Mouse (Mus musculus) mouse embryonic stem cell (cell line): ENCODE results near the gene Fam216b.

Experiments
- in situ Hi-C, 2 experiments: fragments of 300-500 bp; cut with MboI; formaldehyde crosslinking; loops; 1 replicate in 1 of 2; 3 replicates in 1 of 2; pipeline ENCODE4 v1.14.3; 2019 to 2020; ENCODE audit warnings: low sequenced_read_pairs in 2 of 2, low pct_unique_long_range_greater_than_20kb in 1 of 2, mixed read lengths in 1 of 2; ENCODE audit not compliant: unreplicated experiment in 1 of 2

Gene Fam216b

GRCm38 (mm10) chr14:78057362-78057761, 31.4 kb downstream of the Fam216b start:
- in situ Hi-C loops, result loop anchor here (10.0 to 25.0 kb wide), 2 partner anchors 205 to 217 kb away; no protein-coding TSS in a partner anchor

DNA sequence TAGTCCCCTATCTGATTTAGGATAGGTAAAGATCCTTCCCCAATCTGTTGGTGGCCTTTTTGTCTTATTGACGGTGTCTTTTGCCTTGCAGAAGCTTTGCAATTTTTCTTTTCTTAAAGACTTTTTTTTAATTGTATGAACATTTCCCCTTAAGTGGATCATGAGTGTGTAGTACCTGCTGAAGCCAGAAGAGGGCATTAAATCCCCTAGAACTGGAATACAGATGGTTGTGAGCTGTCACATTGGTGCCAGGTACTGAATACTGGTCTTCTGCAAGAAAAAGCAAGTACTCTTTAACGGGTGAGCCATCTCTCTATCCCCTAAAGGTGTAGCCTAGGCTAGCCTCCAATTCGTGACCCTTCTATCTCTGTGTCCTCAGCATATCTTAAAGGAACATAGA, 32.4 kb downstream of the Fam216b start:
- in situ Hi-C loops, result loop anchor here (10.0 to 25.0 kb wide), 2 partner anchors 206 to 218 kb away; no protein-coding TSS in a partner anchor

DNA sequence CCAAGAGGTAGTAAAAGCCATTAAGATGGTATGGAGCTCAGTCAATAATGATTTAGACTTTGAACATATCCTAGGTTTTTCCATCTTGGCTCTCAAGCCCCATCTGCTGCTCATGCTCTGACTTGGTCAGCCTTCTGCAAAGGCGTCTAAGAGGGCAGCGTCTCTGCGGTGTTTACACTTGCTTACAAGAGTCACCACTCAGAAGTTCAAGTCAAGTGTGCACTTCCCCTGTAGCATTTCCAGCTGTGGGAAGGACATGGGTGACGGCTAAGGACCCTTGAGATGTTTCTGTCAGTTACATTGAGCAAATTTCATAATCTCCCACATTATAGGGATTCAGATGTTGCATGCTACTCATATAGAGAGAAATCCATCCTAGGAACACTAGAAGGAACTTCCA, 40.1 kb downstream of the Fam216b start:
- in situ Hi-C loops, result no loop called here

GRCm38 (mm10) chr14:78048258-78048657, 40.5 kb downstream of the Fam216b start:
- in situ Hi-C loops, result no loop called here

GRCm38 (mm10) chr14:78043079-78043478, 45.7 kb downstream of the Fam216b start:
- in situ Hi-C loops, result no loop called here

GRCm38 (mm10) chr14:78041886-78042526, 46.8 kb downstream of the Fam216b start:
- in situ Hi-C loops, result no loop called here

GRCm38 (mm10) chr14:78040643-78041042, 48.2 kb downstream of the Fam216b start:
- in situ Hi-C loops, result no loop called here

DNA sequence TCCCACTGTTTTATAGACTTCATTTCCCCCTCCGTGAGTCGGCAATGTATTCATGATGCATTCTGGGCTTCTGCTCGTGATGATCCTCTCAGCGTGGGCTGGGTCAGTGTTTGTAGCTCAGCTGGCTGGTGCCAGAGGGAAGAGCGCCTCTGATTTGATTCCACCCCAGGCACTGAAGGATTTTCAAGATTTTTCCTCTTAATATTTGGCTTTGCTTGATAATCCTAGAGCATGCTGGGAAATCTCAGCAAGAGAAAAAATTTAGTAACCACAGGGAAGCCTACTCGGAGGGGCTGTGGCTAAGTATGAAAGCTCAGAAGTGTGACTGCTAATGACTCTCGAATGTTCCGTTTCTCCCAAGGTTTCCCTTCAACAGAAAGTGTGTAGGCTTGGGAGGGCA, 49.9 kb downstream of the Fam216b start:
- in situ Hi-C loops, result no loop called here
